Mouse (Mus musculus) inflammation-experienced regulatory T-cells, adult 6 months (primary cell): ENCODE results near the gene Nrxn2. TPM values are rescaled to one million over a fixed set of nuclear protein-coding genes. Genes with fewer than 3 reads are reported as not detected.

Experiments used
- ATAC-seq: one replicate; pipeline ENCODE4 v1.8.0; 2017
- polyA plus RNA-seq, 3 experiments: library from polyadenylated mRNA; unstranded; fragments of 100-300 nt; shearing (Covaris generic); gene quantifications; one replicate each; pipeline ENCODE4 v1.2.1; 2017

The Nrxn2 gene
- polyA plus RNA-seq, 3 experiments from 2014 or later = 0.26 TPM; not detected in 2

DNA sequence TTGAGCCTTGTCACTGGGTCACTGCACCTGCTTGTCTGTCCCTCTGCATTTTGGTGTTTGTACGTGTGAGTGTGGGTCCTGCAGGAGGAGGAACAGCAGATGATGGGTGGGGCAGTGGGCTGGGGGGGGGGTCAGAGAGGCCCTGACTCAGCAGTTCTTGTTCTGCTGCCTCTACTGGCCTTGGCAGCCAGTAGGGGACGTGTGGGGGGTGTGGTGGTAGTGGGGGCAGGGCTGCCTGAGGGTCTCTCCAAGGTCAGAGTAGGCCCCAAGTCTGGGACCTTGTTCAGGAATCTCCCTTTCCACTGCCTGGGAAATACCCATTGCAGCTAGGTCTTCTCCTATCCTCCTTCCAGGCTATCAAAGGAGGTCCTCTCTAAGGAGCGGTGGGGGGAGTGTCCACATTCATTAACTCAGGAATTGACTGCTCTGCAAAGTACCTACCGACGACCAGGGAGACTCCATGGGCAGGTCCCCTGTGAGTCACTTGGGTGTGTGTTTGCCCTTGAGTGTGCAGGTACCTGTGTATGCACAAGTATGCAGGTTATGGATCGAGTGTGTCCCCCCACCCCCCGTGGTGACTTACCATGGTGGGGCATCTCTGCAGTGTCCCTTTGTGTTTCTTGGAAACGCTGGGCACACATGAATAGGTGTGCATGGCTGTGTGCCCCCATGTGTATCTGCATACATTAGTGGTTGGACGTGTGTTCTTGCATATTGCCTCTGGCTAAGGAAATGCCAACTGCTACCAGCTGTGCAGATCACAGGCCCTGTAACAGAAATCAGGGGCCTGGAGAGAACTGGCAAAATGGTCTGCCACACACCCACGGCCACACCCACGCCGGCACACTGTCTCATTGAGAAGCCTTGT, 1.4 kb upstream of the Nrxn2 start:
- ATAC-seq = no peak

DNA sequence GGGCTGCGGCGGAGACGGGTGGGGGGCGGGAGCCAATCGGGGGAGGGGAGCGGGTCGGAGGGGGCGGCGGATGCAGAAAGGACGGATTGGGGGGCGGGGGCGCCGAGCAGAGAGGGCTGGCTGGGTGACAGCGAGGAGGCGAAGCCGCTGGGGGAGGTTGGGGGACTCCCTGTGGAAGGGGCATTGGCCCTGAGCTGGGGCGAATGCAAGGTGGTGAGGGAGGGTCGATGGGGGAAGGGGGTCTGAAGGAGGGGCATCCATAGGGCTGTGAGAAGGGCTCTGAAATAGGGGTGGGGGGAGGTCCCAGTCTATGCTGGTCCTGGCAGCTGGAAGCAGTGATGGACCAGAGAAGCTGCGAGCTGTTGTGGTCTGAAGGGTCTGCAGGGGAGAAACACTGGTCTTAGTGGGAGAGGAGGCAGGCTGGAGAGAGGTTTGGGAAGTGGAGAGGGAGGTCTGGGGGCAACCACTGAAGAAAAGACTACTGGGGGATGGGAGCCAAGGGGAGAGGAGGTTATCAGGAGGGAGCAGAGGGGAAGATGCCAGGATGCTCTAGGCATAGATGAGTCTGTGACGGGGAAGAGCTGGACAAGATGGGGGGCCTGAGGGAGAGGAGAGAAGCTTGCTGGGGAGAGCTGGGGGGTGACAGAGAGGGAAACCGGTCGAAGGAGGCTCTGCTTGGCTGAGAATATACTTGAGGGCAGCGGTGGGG, 607 bp downstream of the Nrxn2 start:
- no peak for ATAC-seq

DNA sequence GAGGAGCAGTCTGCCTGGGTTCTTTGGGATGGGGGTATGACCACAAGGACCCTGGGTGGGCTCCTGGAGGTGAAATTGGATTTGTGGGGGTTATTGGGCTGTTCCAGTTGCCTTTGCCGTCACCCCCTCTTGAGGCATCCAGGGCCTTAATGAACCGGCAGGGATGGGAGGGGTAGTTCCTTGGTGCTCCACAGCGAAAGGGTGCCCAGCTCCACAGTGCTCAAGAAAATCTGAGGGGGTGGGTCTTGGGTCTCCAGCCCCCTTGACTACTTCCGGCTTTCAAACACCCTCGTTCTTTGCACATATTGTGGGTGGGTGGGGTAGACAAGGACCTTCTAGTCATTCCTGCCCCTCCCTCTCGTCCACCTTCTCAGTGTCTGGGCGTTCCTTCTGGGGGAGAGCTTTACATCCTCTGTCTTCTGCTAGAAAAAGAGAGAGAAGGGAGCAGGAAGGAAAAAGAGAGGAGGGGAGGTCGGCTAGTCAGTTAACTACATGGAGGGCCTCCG, 1.3 kb downstream of the Nrxn2 start:
- no peak for ATAC-seq

DNA sequence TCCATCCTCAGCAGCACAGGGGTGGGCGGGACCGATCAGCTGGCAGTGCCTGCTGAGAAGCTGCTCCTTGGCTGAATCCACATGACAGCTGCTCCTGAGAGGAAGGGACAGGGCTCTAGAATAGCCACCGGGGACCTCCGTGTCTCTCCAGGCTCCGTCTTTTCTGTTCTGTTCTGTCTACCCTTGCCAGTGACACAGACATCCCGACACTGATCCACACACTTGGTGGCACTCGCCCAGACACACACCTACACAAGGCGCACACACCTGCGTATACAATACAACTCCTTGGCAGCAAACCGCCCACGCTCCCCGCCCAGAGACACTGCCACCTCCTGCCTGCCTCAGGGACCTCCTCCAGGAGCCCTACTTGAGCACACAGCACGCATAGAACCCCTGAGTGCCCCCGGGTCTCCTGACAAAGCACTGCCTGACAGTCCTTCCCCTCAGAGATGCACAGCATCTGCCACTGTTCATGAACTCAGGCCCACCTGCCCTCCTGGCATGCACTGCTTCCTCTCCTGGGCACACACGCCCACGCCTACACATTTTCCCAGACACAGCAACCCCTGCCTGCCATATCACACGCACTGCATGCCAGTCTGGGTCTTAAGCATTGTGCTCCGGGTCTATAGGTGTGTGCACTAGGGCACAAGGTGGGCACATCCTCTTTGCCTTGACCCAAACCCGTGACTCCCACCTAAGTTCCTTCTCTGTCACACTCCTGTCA, 2.1 kb downstream of the Nrxn2 start:
- ATAC-seq = no peak

DNA sequence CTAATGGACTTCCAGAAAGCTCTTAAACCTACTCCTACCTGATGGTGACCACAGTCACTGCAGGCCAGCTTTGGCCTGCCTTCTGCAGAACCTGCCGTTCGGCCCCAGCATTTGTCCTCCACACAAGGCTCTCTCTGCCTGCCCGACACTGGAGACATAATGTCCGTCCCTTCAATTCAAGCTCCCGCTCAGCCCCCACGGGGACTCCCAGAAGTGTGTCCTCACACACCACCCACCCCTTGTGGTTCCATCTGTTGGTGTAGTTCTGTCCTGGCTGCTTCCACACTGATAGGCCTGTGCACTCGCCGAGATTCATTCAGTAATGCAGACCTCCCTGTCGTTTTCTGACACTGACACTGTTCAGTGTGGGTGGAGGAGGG, 2.7 kb downstream of the Nrxn2 start:
- no peak for ATAC-seq

DNA sequence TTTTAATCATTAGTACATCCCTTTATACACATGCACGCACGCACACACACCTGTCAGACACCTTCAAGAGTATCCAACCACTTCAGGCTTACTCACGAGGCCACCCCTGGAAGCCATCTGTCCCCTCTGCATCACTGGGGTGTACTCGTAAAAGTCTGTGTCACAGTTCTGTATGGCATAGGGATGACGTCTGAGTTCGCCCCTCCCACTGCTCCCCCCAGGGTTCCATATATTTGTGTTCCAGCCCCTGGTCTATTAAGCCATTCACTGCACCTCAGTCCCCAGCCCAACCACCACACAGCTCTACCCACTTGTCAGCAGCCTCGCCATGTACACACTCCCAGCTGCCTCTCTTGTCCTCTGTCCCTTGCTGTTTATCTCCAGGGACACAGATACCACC, 3.5 kb downstream of the Nrxn2 start:
- no peak for ATAC-seq

GRCm38 (mm10) chr19:6423241-6423640, 4.7 kb downstream of the Nrxn2 start:
- ATAC-seq = no peak

GRCm38 (mm10) chr19:6424137-6424881, 5.8 kb downstream of the Nrxn2 start:
- no peak for ATAC-seq

GRCm38 (mm10) chr19:6425595-6425994, 7.1 kb downstream of the Nrxn2 start:
- ATAC-seq = no peak

DNA sequence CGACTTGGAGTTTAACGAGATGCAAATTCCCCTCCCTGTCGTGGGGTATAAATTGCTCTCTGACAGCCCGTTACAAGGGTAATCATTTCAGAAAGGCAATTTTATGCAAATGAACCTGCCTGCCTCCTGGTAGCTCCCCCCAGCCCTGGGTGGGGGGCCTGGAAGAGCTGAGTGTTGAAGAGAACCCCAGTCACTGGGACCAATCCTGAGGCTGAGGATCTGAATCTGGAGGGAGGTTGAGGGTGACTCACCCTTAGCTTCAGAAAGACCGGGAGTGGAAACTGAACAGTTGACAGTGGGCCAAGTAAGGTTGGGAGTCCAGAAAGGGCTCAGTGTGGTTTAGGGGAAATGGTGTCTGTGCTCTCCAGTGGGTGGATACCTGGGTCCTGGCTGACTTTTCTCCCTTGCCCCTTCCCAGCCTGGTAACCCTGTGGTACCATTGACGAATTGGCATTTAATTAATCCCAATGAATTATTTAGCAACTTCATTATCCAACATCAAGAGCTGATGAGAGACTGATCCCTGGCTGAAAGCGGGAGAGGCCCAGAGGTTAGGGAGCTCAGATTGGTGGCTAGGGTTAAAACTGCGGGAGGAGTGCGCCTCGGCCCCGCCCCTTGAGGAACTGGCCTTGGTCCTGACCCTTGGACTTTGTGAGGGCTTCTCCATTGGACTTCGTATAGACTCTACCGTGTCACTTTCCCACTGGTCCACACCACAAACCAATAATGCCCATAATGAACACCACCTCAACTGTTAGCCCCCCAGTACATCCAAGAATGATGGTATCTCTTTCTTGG, 8.4 kb downstream of the Nrxn2 start:
- no peak for ATAC-seq

DNA sequence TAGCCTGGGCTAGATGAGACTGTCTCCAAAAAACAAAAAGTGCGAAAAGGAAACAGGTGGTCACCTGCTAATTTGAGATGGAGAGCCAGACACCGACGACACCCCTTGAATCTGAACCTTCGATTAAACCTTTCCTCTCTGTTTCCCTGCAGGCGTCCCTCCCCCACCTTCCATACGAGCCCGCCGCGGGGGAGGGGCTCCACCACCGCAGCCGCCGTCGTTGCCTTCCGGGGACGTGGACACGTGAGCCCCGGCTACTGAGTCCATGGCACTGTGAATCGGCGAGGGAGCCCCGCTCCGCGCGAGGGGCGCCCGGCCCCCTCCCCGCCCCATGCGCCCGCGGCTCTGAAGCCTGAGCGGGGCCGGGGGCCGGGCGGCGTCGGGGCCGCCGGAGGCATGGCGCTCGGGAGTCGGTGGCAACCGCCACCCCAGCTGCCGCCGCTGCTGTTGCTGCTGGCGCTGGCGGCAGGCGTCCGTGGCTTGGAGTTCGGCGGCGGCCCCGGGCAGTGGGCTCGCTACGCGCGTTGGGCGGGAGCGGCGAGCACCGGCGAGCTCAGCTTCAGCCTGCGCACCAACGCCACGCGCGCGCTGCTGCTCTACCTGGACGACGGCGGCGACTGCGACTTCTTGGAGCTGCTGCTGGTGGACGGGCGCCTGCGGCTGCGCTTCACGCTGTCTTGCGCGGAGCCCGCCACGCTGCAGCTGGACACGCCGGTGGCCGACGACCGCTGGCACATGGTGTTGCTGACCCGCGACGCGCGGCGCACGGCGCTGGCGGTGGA, 9.3 kb downstream of the Nrxn2 start:
- no peak for ATAC-seq

- no peak for ATAC-seq
Measured at GRCm38 (mm10) chr19:6428501-6429200, 10.1 kb downstream of the Nrxn2 start.

DNA sequence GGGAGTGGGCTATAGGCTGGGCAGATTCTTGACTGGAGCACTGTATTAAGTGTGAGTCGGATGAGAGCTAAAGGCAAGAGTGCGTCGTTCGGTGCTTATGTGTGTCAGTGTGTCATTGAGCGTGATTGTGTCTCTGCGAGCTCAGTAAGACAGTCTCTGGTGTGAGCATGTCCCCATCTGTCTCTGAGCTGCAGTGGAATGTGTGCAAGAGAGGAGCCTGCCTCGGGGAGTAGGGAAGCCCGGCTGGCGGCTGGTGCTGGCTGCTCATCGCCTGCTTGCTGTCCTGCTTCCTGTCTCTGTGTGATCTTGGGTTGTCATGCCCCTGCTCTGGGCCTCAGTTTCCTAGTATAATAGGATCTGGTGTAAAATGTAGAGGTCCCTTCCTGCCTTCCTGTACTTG, 24.5 kb downstream of the Nrxn2 start:
- ATAC-seq = no peak

DNA sequence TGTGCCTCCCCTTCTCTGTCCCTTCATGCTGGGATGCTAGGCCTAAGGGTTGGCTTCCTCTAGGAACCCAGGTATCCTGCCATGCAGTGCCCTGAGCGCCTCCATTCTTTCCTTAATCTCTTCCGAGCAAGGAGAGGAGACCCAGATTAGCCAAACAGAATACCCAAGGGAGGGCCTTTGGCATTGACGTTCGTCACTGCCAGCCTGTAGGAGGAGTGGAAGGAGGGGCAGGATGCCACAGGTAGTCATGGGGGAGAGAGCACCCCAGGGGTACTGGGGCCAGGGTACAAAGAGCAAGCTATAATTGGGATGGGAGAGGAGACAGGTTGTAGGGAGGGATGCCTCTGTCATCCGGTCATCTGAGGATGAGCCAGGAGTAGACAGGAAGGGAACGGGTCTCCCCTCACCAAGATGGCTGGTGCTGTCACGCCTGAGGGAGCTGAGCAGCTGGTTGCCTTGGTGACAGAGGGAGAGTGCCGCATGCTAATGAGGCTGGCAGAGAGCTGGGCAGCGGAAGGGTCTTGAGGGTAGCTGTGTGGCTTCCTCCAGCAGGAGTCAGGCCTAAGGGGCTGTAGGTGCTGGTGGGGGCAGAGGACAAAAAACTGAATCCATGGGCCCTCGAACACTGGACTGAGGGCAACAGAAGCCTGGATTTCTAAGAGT, 27.4 kb downstream of the Nrxn2 start:
- no peak for ATAC-seq

- ATAC-seq = no peak
Measured at GRCm38 (mm10) chr19:6446736-6447437, 28.4 kb downstream of the Nrxn2 start.

DNA sequence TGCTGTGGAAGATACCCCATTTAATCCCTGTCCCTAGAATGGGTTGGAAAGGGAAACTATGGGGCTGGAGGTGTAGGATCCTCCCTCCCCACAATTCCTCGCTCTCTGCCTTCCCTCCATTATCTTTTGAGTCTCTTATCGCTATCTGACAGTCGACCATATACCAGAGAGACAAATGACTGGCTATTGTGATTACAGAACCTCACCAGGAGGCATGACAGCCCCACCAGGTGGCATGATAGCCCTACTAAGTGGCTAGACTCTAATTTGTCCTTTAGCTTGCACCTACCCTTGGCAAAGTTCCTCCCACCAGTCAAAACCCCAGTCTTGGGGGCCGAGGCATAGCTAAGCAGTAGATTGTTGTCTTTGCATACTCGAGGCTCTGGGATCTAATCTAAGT, 30.2 kb downstream of the Nrxn2 start:
- ATAC-seq = no peak

- ATAC-seq = no peak
Measured at GRCm38 (mm10) chr19:6449841-6450240, 31.3 kb downstream of the Nrxn2 start.

- peak; percentile 72 for ATAC-seq
Measured at GRCm38 (mm10) chr19:6452030-6452494, 33.5 kb downstream of the Nrxn2 start.
